Mouse (Mus musculus) megakaryocyte-erythroid progenitor cell, adult 5-6 weeks (primary cell): ENCODE data around the gene Sorbs1. TPM values are rescaled to one million over a fixed set of nuclear protein-coding genes. Genes with fewer than 3 reads are reported as not detected.

ENCODE experiments used
- ATAC-seq: replicated peaks from 2 replicates; pipeline ENCODE4 v1.8.0; 2016; ENCODE audit warnings: mild to moderate bottlenecking, inconsistent platforms; ENCODE audit not compliant: severe bottlenecking, poor library complexity, low FRiP score, low TSS enrichment
- total RNA-seq, 2 experiments: library from RNA; stranded (forward) in 1 of 2; stranded (reverse) in 1 of 2; fragments of 200-1000, 215-1000 nt in 1 of 2; fragments of >200 nt in 1 of 2; fragmentation: Nextera tagmentation in 1 of 2; gene quantifications; 2 replicates each; pipeline ENCODE4 v1.2.3; 2014 to 2017

Gene Sorbs1
- total RNA-seq, 2 experiments from 2014 or later: 13.9 to 30.4 TPM

GRCm38 (mm10) chr19:40515596-40515995 lies 2.0 kb upstream of the Sorbs1 start:
- no peak for ATAC-seq

GRCm38 (mm10) chr19:40514376-40514775 lies 797 bp upstream of the Sorbs1 start:
- no peak for ATAC-seq

DNA sequence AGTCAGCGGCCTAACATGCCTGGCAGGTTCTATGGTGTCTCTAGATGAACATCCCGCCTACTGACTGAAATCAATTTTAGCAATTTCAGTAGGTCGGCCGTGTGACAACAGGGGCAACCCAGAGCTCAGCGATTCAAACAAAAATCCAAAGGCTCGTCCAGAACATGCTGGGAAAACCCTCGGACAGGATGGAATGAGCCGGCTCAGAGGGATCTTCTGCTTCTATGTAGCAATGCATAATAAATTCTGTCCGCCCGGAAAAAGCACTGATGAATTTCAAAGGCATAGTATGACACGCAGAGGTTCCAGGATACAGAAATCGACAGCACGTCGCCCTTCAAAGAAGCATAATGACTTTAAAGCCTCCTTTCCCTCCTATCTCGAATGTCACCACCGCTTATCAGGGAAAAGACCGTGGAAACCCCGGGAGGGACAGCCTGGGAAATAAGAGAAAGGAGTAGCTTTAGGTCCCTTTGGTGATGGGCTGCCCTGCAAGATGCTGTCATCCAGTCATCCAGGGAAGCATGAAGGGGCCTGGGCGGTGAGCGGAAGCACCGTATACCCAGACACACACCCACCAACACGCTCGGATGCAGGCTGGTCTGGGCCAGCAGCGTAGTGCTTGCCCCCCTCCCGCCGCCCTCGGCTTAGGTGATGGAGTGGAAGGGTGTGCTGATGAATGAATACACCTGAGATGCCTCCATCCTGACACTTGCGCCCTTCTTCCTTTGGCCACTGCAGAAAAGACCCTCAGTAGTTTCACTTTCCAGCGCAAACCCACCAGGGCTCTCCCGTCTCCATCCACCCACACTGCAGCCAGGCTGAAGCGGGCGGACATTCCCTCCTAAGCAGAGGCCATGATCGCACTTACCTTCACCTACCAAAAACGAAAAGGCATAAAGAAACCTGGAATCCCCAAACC lies 818 bp downstream of the Sorbs1 start:
- peak; percentile 13; the same call in 1 of the 2 replicates for ATAC-seq

DNA sequence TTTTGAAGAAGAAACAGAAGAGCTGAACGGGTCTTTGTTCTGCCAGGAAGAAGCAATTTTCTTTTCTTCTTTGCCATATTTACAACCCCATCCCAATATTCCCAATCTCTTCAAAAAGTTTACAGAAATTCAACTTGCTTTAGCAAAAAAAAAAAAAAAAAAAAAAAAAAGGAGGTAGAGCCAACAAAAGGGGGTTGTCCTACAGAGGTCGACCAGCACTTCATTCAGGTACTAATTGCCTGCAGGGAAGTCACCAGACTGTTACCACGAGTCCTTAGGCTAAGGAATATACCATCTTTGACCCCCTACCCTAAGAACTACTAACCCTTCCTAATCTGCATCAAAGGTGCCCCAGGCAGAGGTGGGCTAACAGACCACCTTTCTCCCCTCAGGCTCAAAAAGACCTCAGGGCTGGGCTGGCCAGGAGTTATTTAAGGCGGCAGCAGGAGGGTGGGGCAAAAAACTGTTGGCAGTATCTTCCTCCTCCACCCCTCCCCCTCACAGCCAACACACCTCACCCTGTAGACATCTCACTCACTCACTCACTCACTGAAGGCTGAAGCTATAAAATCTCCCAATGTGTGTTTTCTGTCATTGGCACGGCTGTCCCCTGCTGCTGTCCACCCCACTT lies 1.8 kb downstream of the Sorbs1 start:
- peak; percentile 49 for ATAC-seq

- ATAC-seq: no peak
Measured at GRCm38 (mm10) chr19:40511100-40511439, 2.5 kb downstream of the Sorbs1 start.

DNA sequence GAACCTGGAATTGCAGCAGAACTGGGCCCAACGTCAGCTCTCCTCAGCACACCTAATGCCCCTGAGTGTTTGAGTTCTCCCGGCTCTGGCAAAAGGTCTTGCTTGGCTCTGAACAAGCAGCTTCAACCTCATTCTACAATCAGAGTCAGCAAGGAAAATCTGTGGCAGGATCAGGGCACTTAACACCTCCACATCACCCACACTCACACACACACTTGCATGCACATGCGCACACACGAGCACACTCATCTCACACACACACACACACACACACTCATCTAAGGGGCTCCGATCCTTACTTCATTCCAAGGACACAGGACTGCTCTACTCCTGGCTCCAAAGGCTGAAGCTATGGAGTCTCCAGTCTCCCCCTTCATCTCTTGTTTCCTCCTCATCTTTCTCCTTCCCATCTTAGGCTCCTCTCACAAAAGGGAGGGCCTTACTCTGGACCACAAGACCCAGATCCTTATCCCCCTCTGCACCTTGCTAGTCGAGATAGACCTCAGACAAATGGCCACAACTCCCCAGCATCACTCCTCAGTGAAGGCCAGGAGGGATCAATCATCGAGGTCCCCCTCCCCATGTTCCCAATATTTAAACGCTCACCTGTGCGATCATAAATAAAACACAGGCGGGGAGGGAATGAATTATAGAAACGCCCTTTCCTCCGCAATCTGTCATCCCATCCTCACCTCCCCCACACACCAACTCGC lies 3.0 kb downstream of the Sorbs1 start:
- ATAC-seq: no peak

- no peak for ATAC-seq
Measured at GRCm38 (mm10) chr19:40509274-40509673, 4.3 kb downstream of the Sorbs1 start.

DNA sequence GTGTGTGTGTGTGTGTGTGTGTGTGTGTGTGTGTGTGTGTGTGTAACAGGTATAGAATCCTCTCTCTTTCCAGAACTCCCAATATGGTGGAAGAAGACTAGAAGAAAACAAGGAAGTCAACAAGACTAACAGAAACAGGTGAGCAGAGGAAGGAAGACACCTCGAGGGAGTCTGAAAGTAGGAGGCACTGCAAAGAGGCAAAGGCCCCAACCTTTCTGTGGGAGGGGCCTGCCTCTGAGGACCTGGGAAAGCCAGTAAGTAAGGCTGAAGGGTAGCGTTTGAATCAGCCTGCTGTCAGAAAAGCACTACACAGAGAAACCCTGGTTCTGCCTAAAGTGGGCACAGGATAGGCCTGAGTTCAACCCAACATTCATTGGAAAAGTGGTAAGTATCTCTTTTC lies 4.7 kb downstream of the Sorbs1 start:
- ATAC-seq: no peak

- ATAC-seq: no peak
Measured at GRCm38 (mm10) chr19:40506965-40507364, 6.6 kb downstream of the Sorbs1 start.

GRCm38 (mm10) chr19:40504336-40504735 lies 9.2 kb downstream of the Sorbs1 start:
- ATAC-seq: no peak

GRCm38 (mm10) chr19:40499940-40500737 lies 13.4 kb downstream of the Sorbs1 start:
- no peak for ATAC-seq

DNA sequence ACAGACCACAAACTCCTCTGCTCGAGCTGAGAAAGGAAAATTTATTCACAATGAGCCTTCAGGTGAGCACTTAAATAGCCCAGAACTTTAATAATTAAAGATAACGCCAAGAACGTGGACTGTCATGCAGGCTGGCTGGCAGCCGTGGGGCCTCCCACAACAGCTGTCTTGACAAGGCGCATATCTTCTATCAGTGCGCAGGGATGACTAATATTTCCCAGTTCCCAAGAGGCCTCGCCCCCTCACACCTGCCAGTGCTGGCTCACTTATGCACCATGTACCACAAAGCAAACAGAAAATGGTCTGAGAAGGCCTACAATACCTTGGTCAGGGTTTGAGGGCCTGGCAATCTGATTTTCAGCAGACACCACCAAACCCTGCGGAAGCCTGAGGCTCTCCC lies 14.4 kb downstream of the Sorbs1 start:
- ATAC-seq: no peak

GRCm38 (mm10) chr19:40498162-40498725 lies 15.3 kb downstream of the Sorbs1 start:
- ATAC-seq: no peak

DNA sequence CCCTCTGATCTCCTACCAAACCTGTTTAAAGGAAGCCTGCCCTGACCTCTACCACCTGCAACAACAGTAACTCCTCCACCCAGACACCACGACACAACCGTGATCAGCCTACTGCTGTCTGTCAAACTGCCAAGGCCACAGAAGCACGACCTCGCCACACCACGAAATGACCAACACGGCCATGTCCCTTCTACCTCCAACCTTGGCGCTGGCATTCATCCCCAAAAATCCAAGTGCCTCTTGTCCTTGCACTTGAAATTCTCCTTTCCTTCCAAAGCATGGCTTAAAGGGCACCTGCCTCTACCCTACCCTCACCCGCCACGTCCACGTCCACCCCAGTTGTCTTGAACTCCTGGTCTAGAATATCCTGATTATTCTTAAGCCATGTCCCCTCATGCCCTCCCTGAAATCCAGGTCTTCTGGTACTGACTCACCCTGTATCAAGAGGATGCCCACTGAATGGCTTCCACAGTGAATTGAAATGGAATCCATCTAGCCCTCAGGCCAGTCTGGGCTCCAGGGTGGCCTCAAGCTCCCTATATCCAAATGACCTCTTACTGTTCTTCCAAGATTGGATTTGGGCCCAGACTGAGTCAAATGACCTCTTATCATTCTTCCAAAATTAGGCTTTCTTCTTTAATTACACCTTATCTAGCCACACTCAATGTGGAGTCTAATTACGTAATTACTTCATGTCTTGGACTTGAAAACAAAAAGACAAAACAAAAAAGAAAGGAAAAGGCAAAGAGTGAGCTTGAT lies 16.9 kb downstream of the Sorbs1 start:
- ATAC-seq: no peak

- ATAC-seq: no peak
Measured at GRCm38 (mm10) chr19:40496071-40496470, 17.5 kb downstream of the Sorbs1 start.

DNA sequence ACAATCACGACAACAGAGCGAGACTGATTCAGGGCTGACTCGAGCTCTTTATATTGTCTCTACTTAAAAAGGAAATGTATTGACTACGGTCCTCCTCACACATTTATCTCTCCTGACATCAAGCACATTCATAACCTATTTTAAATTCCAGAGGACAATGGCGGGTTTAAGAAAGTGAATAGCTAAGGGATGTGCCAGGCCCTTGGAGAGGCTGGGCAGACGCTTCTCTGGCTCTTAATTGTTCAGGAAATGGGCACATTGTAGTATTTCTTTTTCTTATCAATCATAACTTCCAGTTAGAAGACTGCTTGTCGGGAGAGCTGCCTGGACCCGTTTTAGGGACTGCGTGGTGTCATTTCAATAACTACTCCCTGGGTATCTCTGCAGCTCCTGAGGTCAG lies 20.7 kb downstream of the Sorbs1 start:
- no peak for ATAC-seq

- ATAC-seq: no peak
Measured at GRCm38 (mm10) chr19:40491442-40491841, 22.1 kb downstream of the Sorbs1 start.

DNA sequence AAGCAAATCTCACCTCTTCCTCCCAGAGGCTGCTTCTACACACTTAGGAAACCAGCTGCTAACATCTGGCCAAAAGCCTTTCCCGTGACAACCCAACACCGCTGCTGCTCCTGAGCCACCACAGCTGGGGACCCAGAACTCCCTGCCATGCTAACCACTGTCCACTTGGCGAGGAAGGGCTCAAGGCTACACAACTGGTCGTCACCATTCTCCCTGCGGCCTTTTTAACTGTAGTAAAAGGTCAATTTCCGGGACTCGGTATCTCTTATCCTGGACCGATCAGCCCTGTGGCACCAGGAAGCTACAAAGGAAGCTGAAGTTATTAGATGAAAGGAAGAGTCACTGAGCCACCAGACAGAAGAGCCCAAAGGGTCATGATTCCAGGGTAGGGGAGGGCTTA lies 22.8 kb downstream of the Sorbs1 start:
- no peak for ATAC-seq

- ATAC-seq: no peak; the same call in 1 of the 2 replicates
Measured at GRCm38 (mm10) chr19:40489633-40490032, 23.9 kb downstream of the Sorbs1 start.
